Mouse (Mus musculus) ovary, adult 18-20 months (tissue): Measurements from ENCODE around the gene Rrbp1.

ENCODE experiments used
- DNase-seq: peaks from one replicate; pipeline ENCODE4 v3.0.0; 2022; ENCODE audit warnings: low spot score, mixed read lengths

Rrbp1 gene

GRCm38 (mm10) chr2:144011080-144011551 lies at the start of gene Rrbp1:
Rrbp1 (minus strand) TSS chr2:144011263.
- peak; percentile 99 for DNase-seq

- DNase-seq, result no peak
Measured at GRCm38 (mm10) chr2:144057735-144058134, 46.7 kb upstream of the Rrbp1 start.

GRCm38 (mm10) chr2:144052410-144053065 lies 41.5 kb upstream of the Rrbp1 start:
- DNase-seq, result peak; percentile 7

GRCm38 (mm10) chr2:144050861-144051260 lies 39.8 kb upstream of the Rrbp1 start:
- DNase-seq, result no peak

GRCm38 (mm10) chr2:144050146-144050680 lies 39.1 kb upstream of the Rrbp1 start:
- no peak for DNase-seq

GRCm38 (mm10) chr2:144046916-144047315 lies 35.9 kb upstream of the Rrbp1 start:
- DNase-seq, result no peak

GRCm38 (mm10) chr2:144045756-144046560 lies 34.9 kb upstream of the Rrbp1 start:
- DNase-seq, result no peak

- DNase-seq, result no peak
Measured at GRCm38 (mm10) chr2:144044726-144045125, 33.7 kb upstream of the Rrbp1 start.

GRCm38 (mm10) chr2:144032664-144033063 lies 21.6 kb upstream of the Rrbp1 start, which contains the start of gene Banf2:
Banf2 (plus strand) TSS chr2:144033059.
- DNase-seq, result no peak

GRCm38 (mm10) chr2:144030791-144031190 lies 19.7 kb upstream of the Rrbp1 start:
- DNase-seq, result no peak

- no peak for DNase-seq
Measured at GRCm38 (mm10) chr2:144026456-144026855, 15.4 kb upstream of the Rrbp1 start.

- no peak for DNase-seq
Measured at GRCm38 (mm10) chr2:144025361-144025760, 14.3 kb upstream of the Rrbp1 start.

GRCm38 (mm10) chr2:144022441-144022840 lies 11.4 kb upstream of the Rrbp1 start:
- no peak for DNase-seq

- no peak for DNase-seq
Measured at GRCm38 (mm10) chr2:144019971-144020370, 8.9 kb upstream of the Rrbp1 start.

GRCm38 (mm10) chr2:144015861-144016260 lies 4.8 kb upstream of the Rrbp1 start:
- DNase-seq, result no peak

- DNase-seq, result no peak
Measured at GRCm38 (mm10) chr2:144014481-144014880, 3.4 kb upstream of the Rrbp1 start.

GRCm38 (mm10) chr2:144014051-144014450 lies 3.0 kb upstream of the Rrbp1 start:
- no peak for DNase-seq

- peak; percentile 63 for DNase-seq
Measured at GRCm38 (mm10) chr2:144010282-144011044, 600 bp downstream of the Rrbp1 start.

GRCm38 (mm10) chr2:144009551-144010281 lies 1.3 kb downstream of the Rrbp1 start:
- DNase-seq, result peak; percentile 39

GRCm38 (mm10) chr2:144009081-144009480 lies 2.0 kb downstream of the Rrbp1 start:
- no peak for DNase-seq

- DNase-seq, result no peak
Measured at GRCm38 (mm10) chr2:144007211-144007610, 3.9 kb downstream of the Rrbp1 start.
